Mouse (Mus musculus) frontal cortex, adult 2 months (tissue): ENCODE data around the gene Zbed4. TPM values are rescaled to one million over a fixed set of nuclear protein-coding genes. Genes with fewer than 3 reads are reported as not detected.
"Not testable (repeated sequence)": the region's sequence is repeated elsewhere in the genome, so short reads cannot be mapped to it uniquely, and the experiment has no call there.

Experiments used
- DNase-seq, 2 experiments: peaks; one replicate each; pipeline ENCODE4 v3.0.0; 2022; ENCODE audit warnings: low spot score in 1 of 2; ENCODE audit errors: extremely low spot score in 1 of 2
- polyA plus RNA-seq: library from polyadenylated mRNA; depleted of rRNA; stranded (reverse); fragments of >200 nt; gene quantifications from 2 replicates; pipeline ENCODE4 v1.2.3, GENCODE M21; 2012

The Zbed4 gene
- polyA plus RNA-seq, 1 experiment: 6.4 TPM

GRCm38 (mm10) chr15:88800921-88801354 is 49.5 kb downstream of the Zbed4 start:
- no peak for DNase-seq

GRCm38 (mm10) chr15:88801903-88802302 is 50.4 kb downstream of the Zbed4 start:
- no peak for DNase-seq

GRCm38 (mm10) chr15:88802348-88802747 is 50.9 kb downstream of the Zbed4 start:
- no peak for DNase-seq

DNA sequence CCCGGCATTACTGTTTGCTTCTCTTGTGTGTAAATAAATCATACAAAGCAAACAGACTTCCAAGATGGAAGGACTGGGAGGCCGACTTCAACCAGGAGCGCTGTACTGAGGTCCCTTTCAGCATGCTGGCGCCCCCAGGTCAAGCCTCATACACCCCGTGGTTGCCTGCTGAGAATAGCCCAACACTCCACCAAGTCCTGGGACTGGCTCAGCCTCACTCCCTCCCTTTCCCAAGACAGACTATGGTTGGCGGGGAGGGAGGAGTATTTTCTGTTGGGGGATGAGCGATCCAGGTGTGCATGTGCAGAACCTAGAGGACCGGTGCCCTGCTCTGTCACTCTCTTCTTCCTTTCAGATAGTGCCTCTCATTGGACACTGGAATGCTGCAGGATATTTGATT is 56.7 kb downstream of the Zbed4 start:
- no peak for DNase-seq

- DNase-seq: no peak
These were observed 58.9 kb downstream of the Zbed4 start for GRCm38 (mm10) chr15:88810369-88810768.

- DNase-seq: no peak
These were observed 61.8 kb downstream of the Zbed4 start for GRCm38 (mm10) chr15:88813262-88813661.

DNA sequence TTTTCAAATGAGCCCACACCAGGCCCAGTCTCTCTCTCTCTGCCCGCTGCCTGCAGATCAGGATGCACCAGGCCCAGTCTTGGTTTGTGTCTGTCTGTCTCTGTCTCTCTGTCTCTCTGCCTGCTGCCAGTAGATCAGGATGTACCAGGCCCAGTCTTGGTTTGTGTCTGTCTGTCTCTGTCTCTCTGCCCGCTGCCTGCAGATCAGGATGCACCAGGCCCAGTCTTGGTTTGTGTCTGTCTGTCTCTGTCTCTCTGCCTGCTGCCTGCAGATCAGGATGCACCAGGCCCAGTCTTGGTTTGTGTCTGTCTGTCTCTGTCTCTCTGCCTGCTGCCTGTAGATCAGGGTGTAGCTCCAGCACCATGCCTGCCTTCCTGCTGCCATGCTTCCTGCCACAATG is 62.4 kb downstream of the Zbed4 start:
- not testable (repeated sequence) for DNase-seq

DNA sequence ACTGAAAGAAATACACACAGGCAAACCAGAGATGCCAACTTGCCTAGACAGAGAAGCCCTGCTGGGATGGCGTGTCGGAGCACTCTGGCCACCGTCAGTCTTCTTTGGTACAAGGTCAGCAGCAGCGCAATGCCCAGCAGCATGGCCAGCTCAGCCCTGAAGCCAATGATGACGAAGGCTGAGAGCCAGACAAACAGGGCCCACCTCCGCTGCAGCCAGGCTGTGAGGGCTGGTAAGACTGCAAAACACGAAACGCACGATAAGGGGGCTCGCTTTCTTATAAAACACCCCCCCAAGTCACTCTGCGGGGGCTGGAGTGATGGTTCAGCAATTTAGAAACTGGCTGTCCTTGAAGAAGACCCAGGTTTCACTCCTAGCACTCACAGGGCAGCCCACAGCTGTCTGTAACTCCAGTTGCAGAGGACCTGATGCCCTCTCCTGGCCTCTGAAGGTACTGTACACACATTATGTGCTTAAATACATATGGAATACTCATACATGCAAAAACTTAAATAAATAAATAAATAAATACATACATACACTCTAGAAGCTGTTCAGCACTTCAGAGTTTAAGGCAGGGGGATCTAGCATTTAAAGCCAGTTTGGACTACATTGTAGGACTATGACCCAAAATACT is 63.1 kb downstream of the Zbed4 start:
- DNase-seq: no peak

GRCm38 (mm10) chr15:88815196-88815700 is 63.8 kb downstream of the Zbed4 start:
- no peak for DNase-seq

DNA sequence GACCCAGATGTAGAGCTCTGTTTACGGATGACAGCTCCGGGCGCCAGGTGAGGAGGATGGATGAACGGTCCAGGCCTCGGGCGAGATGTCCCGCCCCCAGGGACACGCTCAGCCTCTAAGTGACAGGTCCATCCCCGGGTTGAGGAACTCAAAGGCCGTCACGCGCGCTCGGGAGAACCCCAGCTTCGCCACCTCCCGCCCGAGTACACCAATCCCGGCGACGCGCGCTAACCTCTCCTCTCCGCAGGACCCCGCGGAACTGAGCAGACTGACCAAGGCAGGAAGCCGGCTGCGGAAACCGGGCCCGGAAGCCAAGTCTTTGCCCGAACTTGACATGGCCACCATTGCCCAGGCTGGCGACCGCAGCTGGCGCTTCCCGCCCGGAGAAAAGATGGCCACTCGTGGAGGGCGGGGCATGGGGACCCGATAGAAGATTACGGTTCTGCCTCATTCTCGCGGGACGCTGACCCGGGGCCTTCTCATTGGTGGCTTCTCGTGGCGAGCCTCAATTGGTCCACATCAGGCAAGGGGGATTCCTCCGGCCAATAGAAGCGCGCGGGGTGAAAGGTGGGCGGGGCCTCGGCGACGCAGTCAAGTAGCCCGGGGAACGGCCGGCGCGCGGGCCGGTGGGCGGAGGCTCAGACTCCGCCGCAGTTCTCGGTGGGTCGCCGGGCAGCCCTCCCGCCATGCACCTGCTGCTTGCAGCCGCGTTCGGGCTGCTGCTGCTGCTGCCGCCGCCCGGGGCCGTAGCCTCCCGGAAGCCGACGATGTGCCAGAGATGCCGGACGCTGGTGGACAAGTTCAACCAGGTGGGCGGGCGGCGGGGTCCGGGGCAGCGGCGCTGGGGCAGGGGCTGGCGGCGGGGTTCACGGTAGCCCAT is 67.8 kb downstream of the Zbed4 start, which contains the start of the genes Alg12 and Creld2:
Gene Alg12, minus strand, starts transcription at position 293 of the 880 bp plus-strand sequence.
Gene Creld2, plus strand, starts transcription at position 621 of the 880 bp plus-strand sequence.
- DNase-seq: peak; percentile 100

GRCm38 (mm10) chr15:88819906-88820303 is 68.4 kb downstream of the Zbed4 start:
- no peak for DNase-seq

- DNase-seq: no peak
These were observed 69.9 kb downstream of the Zbed4 start for GRCm38 (mm10) chr15:88821403-88821802.

GRCm38 (mm10) chr15:88822513-88822912 is 71.1 kb downstream of the Zbed4 start:
- no peak for DNase-seq

GRCm38 (mm10) chr15:88823376-88823775 is 71.9 kb downstream of the Zbed4 start:
- DNase-seq: no peak

DNA sequence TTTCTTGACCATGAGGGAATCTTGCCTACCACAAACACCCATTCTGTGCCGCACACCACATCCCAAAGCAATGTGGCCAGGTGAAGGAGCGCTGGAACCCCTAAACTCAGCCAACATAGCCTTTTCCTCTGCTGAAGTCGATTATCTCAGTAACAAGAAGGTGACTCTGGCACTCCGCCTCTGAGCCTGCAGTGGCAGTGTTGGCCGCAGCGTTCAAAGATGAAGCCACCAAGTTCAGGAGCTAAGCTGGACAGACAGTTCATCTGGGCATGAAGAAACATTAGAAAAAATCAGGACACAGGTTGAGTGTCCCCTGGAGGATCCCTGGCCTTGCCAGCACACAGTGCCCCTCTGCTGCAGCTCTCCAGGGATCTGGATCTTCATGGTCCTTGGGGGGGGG is 76.0 kb downstream of the Zbed4 start:
- DNase-seq: no peak

DNA sequence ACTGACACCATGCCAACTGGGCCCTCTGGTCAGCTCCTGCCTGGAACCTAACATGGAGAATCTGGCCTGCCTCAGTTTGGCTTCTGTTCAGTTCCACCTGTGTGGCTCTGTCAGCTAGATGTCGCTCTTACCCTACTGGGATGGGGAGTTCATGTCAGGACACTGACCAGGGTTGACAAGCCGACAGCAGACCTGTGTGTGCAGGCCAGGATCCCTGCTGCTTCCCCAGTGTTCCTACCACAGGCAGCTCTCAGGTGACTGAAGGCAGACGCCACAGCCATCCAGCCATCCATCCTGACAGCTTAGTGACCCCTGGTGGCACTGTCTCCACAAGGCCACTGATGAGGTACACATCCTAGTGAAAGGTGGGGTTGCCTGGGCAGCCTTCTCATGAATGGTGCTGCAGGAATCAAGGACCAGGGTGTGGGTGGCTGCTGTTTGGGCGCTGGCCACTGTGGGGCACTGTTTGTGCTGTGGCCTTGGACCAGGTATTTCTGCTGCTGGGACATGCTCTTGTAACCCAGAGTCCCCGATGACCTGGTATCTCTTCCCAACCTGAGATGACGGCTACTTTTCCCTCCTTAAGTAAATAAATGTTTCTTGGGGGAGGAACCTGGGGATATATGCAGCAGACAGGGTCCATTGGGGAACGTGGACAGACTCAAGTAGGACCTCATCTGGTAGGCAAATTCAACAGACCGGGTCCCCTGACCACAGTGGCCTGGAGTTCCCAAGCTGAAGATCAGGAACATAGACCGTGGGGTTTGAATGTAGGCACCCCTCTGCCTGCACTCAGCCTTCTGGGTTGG is 76.7 kb downstream of the Zbed4 start:
- DNase-seq: peak in 1 of 2 experiments; percentile 42

GRCm38 (mm10) chr15:88828800-88829705 is 77.6 kb downstream of the Zbed4 start:
- DNase-seq: peak in 1 of 2 experiments; percentile 94

- peak in 1 of 2 experiments; percentile 60 for DNase-seq
These were observed 78.5 kb downstream of the Zbed4 start for GRCm38 (mm10) chr15:88829791-88830440.

- no peak for DNase-seq
These were observed 79.2 kb downstream of the Zbed4 start for GRCm38 (mm10) chr15:88830696-88831095.
